In the genomic region with DNA sequence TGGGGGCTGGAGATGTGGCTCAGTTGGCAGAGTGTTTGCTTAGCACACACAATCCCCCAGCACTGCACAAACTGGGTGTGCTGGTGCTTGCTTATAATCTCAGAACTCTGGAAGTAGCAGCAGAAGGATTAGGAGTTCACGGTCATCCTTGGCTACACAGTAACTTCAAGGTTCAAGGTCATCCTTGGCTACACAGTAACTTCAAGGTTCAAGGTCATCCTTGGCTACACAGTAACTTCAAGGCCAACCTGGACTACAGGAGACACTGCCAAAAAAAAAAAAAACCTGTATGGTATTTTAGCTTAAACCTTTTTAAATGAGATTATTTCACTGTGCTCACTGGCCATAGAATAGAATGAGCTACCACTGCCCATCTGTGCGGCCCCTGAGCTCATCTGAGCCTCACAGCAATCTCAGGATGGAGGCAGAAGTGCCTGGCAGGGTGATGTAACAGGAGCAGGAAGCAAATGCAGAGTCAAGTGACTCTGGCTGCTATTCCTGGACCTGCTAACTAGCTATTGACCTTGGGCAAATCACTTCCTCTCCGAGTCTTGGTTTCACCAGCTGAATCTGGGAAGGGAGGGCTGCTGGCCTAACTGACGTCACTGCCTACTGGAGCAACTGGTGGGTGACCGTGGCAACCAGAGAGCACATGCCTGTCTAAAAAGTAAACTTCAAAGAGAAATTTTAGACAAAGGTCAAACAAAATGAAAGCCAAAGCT, we compare ENCODE assay signal across 10 mouse cellular contexts. TPM values are rescaled to one million over a fixed set of nuclear protein-coding genes. Genes with fewer than 3 reads are reported as not detected.
DNase-seq lines count a peak whose midpoint lies in the region; ATAC-seq lines count a peak whose summit lies in the region.
"Had no signal": no experiment of that assay in that cellular context is flagged by ENCODE, and none has a peak within 500 bp of the region (broad histone marks: within the 10 kb centered on the region; RNA-seq: fewer than 3 reads in every experiment).

No protein-coding gene starts in this region.

- peaks cover 2% of the 10 kb centered on the region; the same call in 1 of the 2 replicates for H3K36me3 ChIP-seq in liver, embryonic 11.5 days (ENCODE audit: control insufficient read depth, insufficient read depth, low read length)
- H3K36me3 ChIP-seq in heart, embryonic 12.5 days: peaks cover 7% of the 10 kb centered on the region
- H3K36me3 ChIP-seq in liver, embryonic 12.5 days: peaks cover 13% of the 10 kb centered on the region
- H3K36me3 ChIP-seq in stomach, embryonic 15.5 days: 0 out of 2 replicates have a peak, but pooled peaks cover 3% of the 10 kb centered on the region
- peaks cover 65% of the 10 kb centered on the region for H3K36me3 ChIP-seq in neural tube, embryonic 15.5 days

- WGBS in liver, embryonic 11.5 days: 53% methylated on average over 5 of the region's 5 CpGs
- WGBS in heart, embryonic 12.5 days: 44% methylated on average over 5 of the region's 5 CpGs
- 44% methylated on average over 5 of the region's 5 CpGs for WGBS in liver, embryonic 12.5 days (ENCODE audit: insufficient replicate concordance)
- WGBS in stomach, embryonic 15.5 days: 40% methylated on average over 5 of the region's 5 CpGs
- 71% methylated on average over 5 of the region's 5 CpGs for whole genome bisulfite sequencing in neural tube, embryonic 15.5 days

- no peak for ATAC-seq in liver, embryonic 11.5 days (replicated peaks; ENCODE audit: low FRiP score)
- ATAC-seq in heart, embryonic 12.5 days (ENCODE audit: insufficient number of reproducible peaks, low FRiP score): no peak
- peak; percentile 54 for ATAC-seq in liver, embryonic 12.5 days
- ATAC-seq in stomach, embryonic 15.5 days (ENCODE audit: insufficient read depth, low FRiP score, low read depth): peak; percentile 57; the same call in 1 of the 2 replicates
- no peak for ATAC-seq in neural tube, embryonic 15.5 days (ENCODE audit: low FRiP score)

- peak; percentile 28 for DNase-seq in liver
- no peak for DNase-seq in liver, embryonic 11.5 days (ENCODE audit: low spot score)
- no peak for DNase-seq in thymus, postnatal 0 days (ENCODE audit: low spot score)
- no peak for DNase-seq in frontal cortex, postnatal 10 days (ENCODE audit: low spot score in 2 of 2)

- no peaks in the 10 kb centered on the region for H3K27me3 ChIP-seq in liver, embryonic 11.5 days (replicated peaks; ENCODE audit: control insufficient read depth, insufficient read depth, low read length)
- H3K27me3 ChIP-seq in heart, embryonic 12.5 days (replicated peaks): no peaks in the 10 kb centered on the region
- no peaks in the 10 kb centered on the region for H3K27me3 ChIP-seq in liver, embryonic 12.5 days (replicated peaks)
- no peaks in the 10 kb centered on the region for H3K27me3 ChIP-seq in stomach, embryonic 15.5 days (replicated peaks)
- H3K27me3 ChIP-seq in neural tube, embryonic 15.5 days (replicated peaks): no peaks in the 10 kb centered on the region
- H3K27me3 ChIP-seq: neural tube, embryonic 12.5 days had no signal

- no peak overlapping the region for H3K27ac ChIP-seq in liver, embryonic 11.5 days (ENCODE audit: low read depth, low read length)
- H3K27ac ChIP-seq in heart, embryonic 12.5 days (ENCODE audit: poor library complexity, severe bottlenecking): peak overlapping the region; percentile 55
- H3K27ac ChIP-seq in liver, embryonic 12.5 days: no peak overlapping the region
- no peak overlapping the region for H3K27ac ChIP-seq in stomach, embryonic 15.5 days
- no peak overlapping the region for H3K27ac ChIP-seq in neural tube, embryonic 15.5 days (replicated peaks)
- H3K27ac ChIP-seq: neural tube, embryonic 12.5 days had no signal

- H3K9me3 ChIP-seq in liver, embryonic 11.5 days (ENCODE audit: control insufficient read depth, low read length): no peaks in the 10 kb centered on the region
- H3K9me3 ChIP-seq in heart, embryonic 12.5 days (replicated peaks): no peaks in the 10 kb centered on the region
- no peaks in the 10 kb centered on the region for H3K9me3 ChIP-seq in liver, embryonic 12.5 days (replicated peaks)
- no peaks in the 10 kb centered on the region for H3K9me3 ChIP-seq in stomach, embryonic 15.5 days
- H3K9me3 ChIP-seq in neural tube, embryonic 15.5 days (replicated peaks): no peaks in the 10 kb centered on the region
- H3K9me3 ChIP-seq: G1E; neural tube, embryonic 12.5 days had no signal

- no peak overlapping the region for H3K4me3 ChIP-seq in liver, embryonic 11.5 days (ENCODE audit: low read depth, low read length)
- no peak overlapping the region for H3K4me3 ChIP-seq in heart, embryonic 12.5 days
- no peak overlapping the region for H3K4me3 ChIP-seq in liver, embryonic 12.5 days
- H3K4me3 ChIP-seq in stomach, embryonic 15.5 days (replicated peaks): no peak overlapping the region
- H3K4me3 ChIP-seq in neural tube, embryonic 15.5 days (replicated peaks): no peak overlapping the region
- H3K4me3 ChIP-seq: neural tube, embryonic 12.5 days had no signal

- H3K4me2 ChIP-seq in liver, embryonic 11.5 days: no peak overlapping the region
- H3K4me2 ChIP-seq in heart, embryonic 12.5 days: no peak overlapping the region
- no peak overlapping the region for H3K4me2 ChIP-seq in liver, embryonic 12.5 days
- H3K4me2 ChIP-seq in stomach, embryonic 15.5 days: no peak overlapping the region
- H3K4me2 ChIP-seq in neural tube, embryonic 15.5 days: no peak overlapping the region
- H3K4me2 ChIP-seq: neural tube, embryonic 12.5 days had no signal

- no peaks in the 10 kb centered on the region for H3K4me1 ChIP-seq in liver, embryonic 11.5 days (replicated peaks; ENCODE audit: control insufficient read depth, insufficient read depth, low read length)
- peaks cover 36% of the 10 kb centered on the region for H3K4me1 ChIP-seq in heart, embryonic 12.5 days (replicated peaks)
- H3K4me1 ChIP-seq in liver, embryonic 12.5 days: peaks cover 3% of the 10 kb centered on the region; the same call in 1 of the 2 replicates
- H3K4me1 ChIP-seq in stomach, embryonic 15.5 days: no peaks in the 10 kb centered on the region
- H3K4me1 ChIP-seq in neural tube, embryonic 15.5 days: no peaks in the 10 kb centered on the region
- H3K4me1 ChIP-seq: neural tube, embryonic 12.5 days had no signal

- H3K9ac ChIP-seq in liver, embryonic 11.5 days (ENCODE audit: low read depth, low read length): no peak overlapping the region
- H3K9ac ChIP-seq in heart, embryonic 12.5 days: no peak overlapping the region
- no peak overlapping the region for H3K9ac ChIP-seq in liver, embryonic 12.5 days
- no peak overlapping the region for H3K9ac ChIP-seq in stomach, embryonic 15.5 days
- H3K9ac ChIP-seq in neural tube, embryonic 15.5 days (replicated peaks): no peak overlapping the region
- H3K9ac ChIP-seq: neural tube, embryonic 12.5 days had no signal

RNA-seq across cellular contexts. Expression of a gene that starts 24.2 kb away (rescaled TPM):
- polyA plus RNA-seq in liver, embryonic 11.5 days (2014; fragmentation: Nextera tagmentation; extraction: Ambion mirVana): 13.2 and 15.7 TPM in 2 replicates
- polyA plus RNA-seq in heart, embryonic 12.5 days (2016; fragmentation: Nextera tagmentation; extraction: Ambion mirVana): 9.8 and 11.3 TPM in 2 replicates
- 8.9 and 9.7 TPM in 2 replicates for polyA plus RNA-seq in liver, embryonic 12.5 days (2016; fragmentation: Nextera tagmentation; extraction: Ambion mirVana)
- polyA plus RNA-seq in stomach, embryonic 15.5 days (2015; fragmentation: Nextera tagmentation; extraction: Ambion mirVana): 17.2 TPM in 2 replicates
- polyA plus RNA-seq in thymus, postnatal 0 days (2015; fragmentation: Nextera tagmentation; extraction: Ambion mirVana): 11.0 and 11.1 TPM in 2 replicates
- 42.3 and 49.1 TPM in 2 replicates for polyA plus RNA-seq in neural tube, embryonic 15.5 days (2015; fragmentation: Nextera tagmentation; extraction: Ambion mirVana)

RNA-seq across cellular contexts. Expression of a gene that starts 56.9 kb away (rescaled TPM):
- 0.11 and 0.30 TPM in 2 replicates for polyA plus RNA-seq in liver, embryonic 11.5 days (2014; fragmentation: Nextera tagmentation; extraction: Ambion mirVana)
- polyA plus RNA-seq in heart, embryonic 12.5 days (2016; fragmentation: Nextera tagmentation; extraction: Ambion mirVana): not detected in 2 replicates
- polyA plus RNA-seq in liver, embryonic 12.5 days (2016; fragmentation: Nextera tagmentation; extraction: Ambion mirVana): not detected in 2 replicates
- polyA plus RNA-seq in stomach, embryonic 15.5 days (2015; fragmentation: Nextera tagmentation; extraction: Ambion mirVana): 0.53 and 0.67 TPM in 2 replicates
- 3.5 and 4.2 TPM in 2 replicates for polyA plus RNA-seq in thymus, postnatal 0 days (2015; fragmentation: Nextera tagmentation; extraction: Ambion mirVana)
- 0.64 TPM in 1 of 2 replicates, not detected in the other for polyA plus RNA-seq in neural tube, embryonic 15.5 days (2015; fragmentation: Nextera tagmentation; extraction: Ambion mirVana)

Comparison
In these comparisons a context has a peak if more than half of its experiments do, and no peak if none do; other contexts are left out.
1. ATAC-seq: peak in liver, embryonic 12.5 days (single experiment) and stomach, embryonic 15.5 days (single experiment); none in liver, embryonic 11.5 days (single experiment), heart, embryonic 12.5 days (single experiment) and neural tube, embryonic 15.5 days (single experiment).